Mouse (Mus musculus): ENCODE data around the gene 2210016F16Rik.

- TF ChIP-seq CTCF (IDR thresholded peaks at IDR 0.05; ENCODE audit: low read depth, low read length) (no peak), GATA1 (IDR thresholded peaks at IDR 0.05; ENCODE audit: borderline replicate concordance, low read length) (no peak), POLR2AphosphoS5 (IDR thresholded peaks at IDR 0.05; ENCODE audit: insufficient replicate concordance, low read depth, low read length) (no peak)
Measured at GRCm38 (mm10) chr13:58337456-58337855, 47.6 kb downstream of the 2210016F16Rik start.
